Mouse (Mus musculus) kidney, adult 2 months (tissue): ENCODE measurements around the gene Ets2. TPM values are rescaled to one million over a fixed set of nuclear protein-coding genes. Genes with fewer than 3 reads are reported as not detected.

Experiments
- DNase-seq: peaks from one replicate; pipeline ENCODE4 v3.0.0; 2021
- H3K27ac ChIP-seq: fragments of 200-500 bp; 2 replicates; pipeline ENCODE4 v1.5.1; 2012; ENCODE audit warnings: low read depth, low read length, control low read depth, inconsistent platforms; ENCODE audit not compliant: insufficient read depth
- H3K27me3 ChIP-seq: fragments of 200-500 bp; replicated peaks from 2 replicates; pipeline ENCODE4 v1.6.1; 2012; ENCODE audit warnings: mild to moderate bottlenecking, moderate library complexity, low read length, inconsistent platforms; ENCODE audit not compliant: control insufficient read depth, insufficient read depth
- H3K36me3 ChIP-seq: fragments of 200-500 bp; 2 replicates; pipeline ENCODE4 v1.6.1; 2012; ENCODE audit warnings: mild to moderate bottlenecking, moderate library complexity, low read length, inconsistent platforms; ENCODE audit not compliant: control insufficient read depth, insufficient read depth
- H3K4me1 ChIP-seq: fragments of 200-500 bp; 2 replicates; pipeline ENCODE4 v1.6.1; 2011; ENCODE audit warnings: low read length; ENCODE audit not compliant: control insufficient read depth, insufficient read depth
- H3K4me3 ChIP-seq: fragments of 200-500 bp; 2 replicates; pipeline ENCODE4 v1.5.1; 2011; ENCODE audit warnings: mild to moderate bottlenecking, low read depth, low read length, control low read depth; ENCODE audit not compliant: insufficient read depth
- CTCF ChIP-seq: fragments of 200-500 bp; conservative IDR thresholded peaks from 2 replicates; pipeline ENCODE4 v1.5.1; 2011; ENCODE audit warnings: low read depth, mild to moderate bottlenecking, control low read depth, low read length, moderate library complexity, mixed read lengths; ENCODE audit not compliant: insufficient read depth, insufficient read length
- POLR2A ChIP-seq: fragments of 200-500 bp; IDR thresholded peaks from one replicate; pipeline ENCODE4 v1.6.1; 2011; ENCODE audit warnings: low read depth, low read length, control low read depth
- WGBS: fragments of 180-500 bp; shearing (Covaris S2); methylation state at CpG from one replicate; pipeline ENCODE4 v1.1.7; 2018; 5-methylcytosine and 5-hydroxymethylcytosine counted together
- polyA plus RNA-seq: library from polyadenylated mRNA; depleted of rRNA; stranded (reverse); fragments of >200 nt; gene quantifications from 2 replicates; pipeline ENCODE4 v1.2.3, GENCODE M21; 2012

Ets2 gene
- polyA plus RNA-seq, 1 experiment, result 33.8 TPM

- no peak overlapping the region for H3K4me3 ChIP-seq
- no peaks in the 10 kb centered on the region for H3K36me3 ChIP-seq
- TF ChIP-seq CTCF (no peak), POLR2A (no peak)
- no peaks in the 10 kb centered on the region; the same call in 1 of the 2 replicates for H3K4me1 ChIP-seq
- H3K27ac ChIP-seq, result no peak overlapping the region
- WGBS, result 37% methylated on average over 4 of the region's 4 CpGs
- no peaks in the 10 kb centered on the region for H3K27me3 ChIP-seq
- DNase-seq, result peak; percentile 26
Measured at GRCm38 (mm10) chr16:95743104-95743503, 41.2 kb downstream of the Ets2 start.

GRCm38 (mm10) chr16:95744771-95745170 is 42.9 kb downstream of the Ets2 start:
- Histone ChIP-seq H3K36me3 (no peaks in the 10 kb centered on the region), H3K27ac (no peak overlapping the region), H3K27me3 (no peaks in the 10 kb centered on the region), H3K4me3 (no peak overlapping the region), H3K4me1 (no peaks in the 10 kb centered on the region; the same call in 1 of the 2 replicates)
- TF ChIP-seq CTCF (no peak), POLR2A (no peak)
- DNase-seq, result no peak
- WGBS, result 57% methylated on average over 8 of the region's 8 CpGs

GRCm38 (mm10) chr16:95745685-95746084 is 43.8 kb downstream of the Ets2 start:
- H3K27me3 ChIP-seq, result no peaks in the 10 kb centered on the region
- H3K36me3 ChIP-seq, result no peaks in the 10 kb centered on the region
- H3K4me3 ChIP-seq, result no peak overlapping the region
- peak overlapping the region; percentile 26; the same call in 1 of the 2 replicates for H3K27ac ChIP-seq
- 72% methylated on average over 3 of the region's 3 CpGs for WGBS
- DNase-seq, result no peak
- TF ChIP-seq POLR2A, result no peak
- no peak for TF ChIP-seq CTCF
- H3K4me1 ChIP-seq, result no peaks in the 10 kb centered on the region; the same call in 1 of the 2 replicates

GRCm38 (mm10) chr16:95746565-95746964 is 44.7 kb downstream of the Ets2 start:
- WGBS, result 76% methylated on average over 2 of the region's 2 CpGs
- Histone ChIP-seq H3K36me3 (no peaks in the 10 kb centered on the region), H3K4me1 (no peaks in the 10 kb centered on the region; the same call in 1 of the 2 replicates), H3K4me3 (no peak overlapping the region), H3K27ac (peak overlapping the region; percentile 26; the same call in 1 of the 2 replicates), H3K27me3 (no peaks in the 10 kb centered on the region)
- TF ChIP-seq POLR2A, result no peak
- peak; percentile 49 for DNase-seq

GRCm38 (mm10) chr16:95749291-95750103 is 47.6 kb downstream of the Ets2 start:
- no peak for DNase-seq
- Histone ChIP-seq H3K4me3 (no peak overlapping the region), H3K27ac (peak overlapping the region; percentile 13; the same call in 1 of the 2 replicates), H3K27me3 (no peaks in the 10 kb centered on the region), H3K36me3 (no peaks in the 10 kb centered on the region), H3K4me1 (no peaks in the 10 kb centered on the region)
- TF ChIP-seq CTCF, result no peak
- TF ChIP-seq POLR2A, result no peak
- WGBS, result 61% methylated on average over 12 of the region's 12 CpGs

GRCm38 (mm10) chr16:95750211-95750629 is 48.3 kb downstream of the Ets2 start:
- TF ChIP-seq POLR2A (no peak), CTCF (no peak)
- Histone ChIP-seq H3K27ac (peak overlapping the region; percentile 13; the same call in 1 of the 2 replicates), H3K27me3 (no peaks in the 10 kb centered on the region), H3K4me1 (no peaks in the 10 kb centered on the region), H3K4me3 (no peak overlapping the region), H3K36me3 (no peaks in the 10 kb centered on the region)
- peak; percentile 67 for DNase-seq
- WGBS, result 63% methylated on average over 6 of the region's 6 CpGs

- Histone ChIP-seq H3K27me3 (no peaks in the 10 kb centered on the region), H3K4me1 (no peaks in the 10 kb centered on the region), H3K4me3 (no peak overlapping the region), H3K27ac (no peak overlapping the region), H3K36me3 (no peaks in the 10 kb centered on the region)
- WGBS, result 43% methylated on average over 9 of the region's 9 CpGs
- no peak for TF ChIP-seq POLR2A
- no peak for TF ChIP-seq CTCF
- peak; percentile 36 for DNase-seq
Measured at GRCm38 (mm10) chr16:95752502-95752901, 50.6 kb downstream of the Ets2 start.
